Mouse (Mus musculus): ENCODE measurements around the gene Dnm1. TPM values are rescaled to one million over a fixed set of nuclear protein-coding genes. Genes with fewer than 3 reads are reported as not detected.
A peak's percentile ranks its signal among the peaks of the same experiment; 100 is the strongest.

Dnm1 gene
- total and polyA plus RNA-seq, 2 experiments from 2014 or later = 107 to 170 TPM

- TF ChIP-seq CTCF (IDR thresholded peaks at IDR 0.05) = no peak
- no peak for DNase-seq (ENCODE audit: low spot score)
- ATAC-seq (ENCODE audit: low FRiP score) = no peak
- Histone ChIP-seq H3K27me3 (ENCODE audit: insufficient read depth, low read length) (no peaks in the 10 kb centered on the region), H3K4me1 (ENCODE audit: insufficient read depth, low read length) (peaks cover 5% of the 10 kb centered on the region; the same call in 1 of the 2 replicates), H3K4me2 (ENCODE audit: low read depth, low read length, poor library complexity, severe bottlenecking) (no peak overlapping the region), H3K9me3 (ENCODE audit: low read length) (no peaks in the 10 kb centered on the region), H3K4me3 (ENCODE audit: low read depth, low read length) (no peak overlapping the region), H3K36me3 (ENCODE audit: insufficient read depth, low read length) (peaks cover 13% of the 10 kb centered on the region; the same call in 1 of the 2 replicates), H3K27ac (ENCODE audit: low read depth, low read length) (no peak overlapping the region), H3K9ac (replicated peaks; ENCODE audit: low read length, poor library complexity, severe bottlenecking) (no peak overlapping the region)
- 58% methylated on average over 14 of the region's 14 CpGs for WGBS
These were observed 8.4 kb downstream of the Dnm1 start for GRCm38 (mm10) chr2:32344598-32345321.

- no peak for DNase-seq (ENCODE audit: low spot score)
- H3K27ac ChIP-seq (ENCODE audit: low read depth, low read length) = no peak overlapping the region
These were observed 9.1 kb downstream of the Dnm1 start for GRCm38 (mm10) chr2:32344056-32344455.

GRCm38 (mm10) chr2:32343351-32343671, 9.8 kb downstream of the Dnm1 start:
- no peak overlapping the region for H3K9ac ChIP-seq (replicated peaks; ENCODE audit: low read length, poor library complexity, severe bottlenecking)
- H3K4me1 ChIP-seq (ENCODE audit: insufficient read depth, low read length) = peaks cover 5% of the 10 kb centered on the region; the same call in 1 of the 2 replicates
- no peaks in the 10 kb centered on the region for H3K9me3 ChIP-seq (ENCODE audit: low read length)
- no peak overlapping the region for H3K4me2 ChIP-seq (ENCODE audit: low read depth, low read length, poor library complexity, severe bottlenecking)
- 95% methylated on average over 2 of the region's 2 CpGs for WGBS
- H3K36me3 ChIP-seq (ENCODE audit: insufficient read depth, low read length) = peaks cover 12% of the 10 kb centered on the region; the same call in 1 of the 2 replicates
- TF ChIP-seq CTCF (IDR thresholded peaks at IDR 0.05) = no peak
- DNase-seq (ENCODE audit: low spot score) (no peak), ATAC-seq (ENCODE audit: low FRiP score) (no peak)
- H3K27ac ChIP-seq (ENCODE audit: low read depth, low read length) = no peak overlapping the region
- no peak overlapping the region for H3K4me3 ChIP-seq (ENCODE audit: low read depth, low read length)
- no peaks in the 10 kb centered on the region for H3K27me3 ChIP-seq (ENCODE audit: insufficient read depth, low read length)

More at GRCm38 (mm10) chr2:32344056-32344455, 9.1 kb downstream of the Dnm1 start:
- H3K36me3 ChIP-seq (ENCODE audit: insufficient read depth, low read length) = peaks cover 13% of the 10 kb centered on the region; the same call in 1 of the 2 replicates
- no peak overlapping the region for H3K4me3 ChIP-seq (ENCODE audit: low read depth, low read length)
- H3K4me2 ChIP-seq (ENCODE audit: low read depth, low read length, poor library complexity, severe bottlenecking) = no peak overlapping the region
- WGBS = 75% methylated on average over 10 of the region's 10 CpGs
- H3K27me3 ChIP-seq (ENCODE audit: insufficient read depth, low read length) = no peaks in the 10 kb centered on the region
- TF ChIP-seq CTCF (IDR thresholded peaks at IDR 0.05) = no peak
- no peaks in the 10 kb centered on the region for H3K9me3 ChIP-seq (ENCODE audit: low read length)
- H3K4me1 ChIP-seq (ENCODE audit: insufficient read depth, low read length) = peaks cover 5% of the 10 kb centered on the region; the same call in 1 of the 2 replicates
- no peak overlapping the region for H3K9ac ChIP-seq (replicated peaks; ENCODE audit: low read length, poor library complexity, severe bottlenecking)
- ATAC-seq (ENCODE audit: low FRiP score) = no peak

GRCm38 (mm10) chr2:32342539-32343350, 10.4 kb downstream of the Dnm1 start:
- H3K27ac ChIP-seq (ENCODE audit: low read depth, low read length) = 0 out of 2 replicates have a peak overlapping the region, but pooled peaks have one; percentile 51
- no peak for TF ChIP-seq CTCF (IDR thresholded peaks at IDR 0.05)
- H3K4me1 ChIP-seq (ENCODE audit: insufficient read depth, low read length) = peaks cover 5% of the 10 kb centered on the region; the same call in 1 of the 2 replicates
- H3K4me3 ChIP-seq (ENCODE audit: low read depth, low read length) = no peak overlapping the region
- H3K4me2 ChIP-seq (ENCODE audit: low read depth, low read length, poor library complexity, severe bottlenecking) = no peak overlapping the region
- H3K36me3 ChIP-seq (ENCODE audit: insufficient read depth, low read length) = peaks cover 13% of the 10 kb centered on the region
- H3K9me3 ChIP-seq (ENCODE audit: low read length) = no peaks in the 10 kb centered on the region
- no peaks in the 10 kb centered on the region for H3K27me3 ChIP-seq (ENCODE audit: insufficient read depth, low read length)
- 59% methylated on average over 6 of the region's 6 CpGs for WGBS
- ATAC-seq (ENCODE audit: low FRiP score) (peak; percentile 34), DNase-seq (ENCODE audit: low spot score) (no peak)
- H3K9ac ChIP-seq (replicated peaks; ENCODE audit: low read length, poor library complexity, severe bottlenecking) = 0 out of 2 replicates have a peak overlapping the region, but pooled peaks have one; percentile 1

- no peak overlapping the region for H3K4me2 ChIP-seq (ENCODE audit: low read depth, low read length, poor library complexity, severe bottlenecking)
These were observed 11.1 kb downstream of the Dnm1 start for GRCm38 (mm10) chr2:32342039-32342438.

GRCm38 (mm10) chr2:32341634-32341939, 11.6 kb downstream of the Dnm1 start:
- H3K27ac ChIP-seq (ENCODE audit: low read depth, low read length) = no peak overlapping the region
- no peak overlapping the region for H3K9ac ChIP-seq (replicated peaks; ENCODE audit: low read length, poor library complexity, severe bottlenecking)
- H3K4me3 ChIP-seq (ENCODE audit: low read depth, low read length) = no peak overlapping the region
- 78% methylated on average over 4 of the region's 4 CpGs for WGBS
- no peak overlapping the region for H3K4me2 ChIP-seq (ENCODE audit: low read depth, low read length, poor library complexity, severe bottlenecking)
- no peak for DNase-seq (ENCODE audit: low spot score)
- H3K4me1 ChIP-seq (ENCODE audit: insufficient read depth, low read length) = peaks cover 5% of the 10 kb centered on the region; the same call in 1 of the 2 replicates
- peaks cover 24% of the 10 kb centered on the region for H3K36me3 ChIP-seq (ENCODE audit: insufficient read depth, low read length)
- H3K9me3 ChIP-seq (ENCODE audit: low read length) = no peaks in the 10 kb centered on the region
- no peaks in the 10 kb centered on the region for H3K27me3 ChIP-seq (ENCODE audit: insufficient read depth, low read length)
- ATAC-seq (ENCODE audit: low FRiP score) = no peak
- no peak for TF ChIP-seq CTCF (IDR thresholded peaks at IDR 0.05)

More at GRCm38 (mm10) chr2:32342039-32342438, 11.1 kb downstream of the Dnm1 start:
- Histone ChIP-seq H3K4me1 (ENCODE audit: insufficient read depth, low read length) (peaks cover 5% of the 10 kb centered on the region; the same call in 1 of the 2 replicates), H3K9ac (replicated peaks; ENCODE audit: low read length, poor library complexity, severe bottlenecking) (no peak overlapping the region), H3K36me3 (ENCODE audit: insufficient read depth, low read length) (peaks cover 20% of the 10 kb centered on the region), H3K27me3 (ENCODE audit: insufficient read depth, low read length) (no peaks in the 10 kb centered on the region), H3K9me3 (ENCODE audit: low read length) (no peaks in the 10 kb centered on the region), H3K4me3 (ENCODE audit: low read depth, low read length) (no peak overlapping the region), H3K27ac (ENCODE audit: low read depth, low read length) (no peak overlapping the region)
- DNase-seq (ENCODE audit: low spot score) = no peak
- WGBS = 90% methylated on average over 4 of the region's 4 CpGs
- no peak for TF ChIP-seq CTCF (IDR thresholded peaks at IDR 0.05)
- ATAC-seq (ENCODE audit: low FRiP score) = no peak

Measured in midbrain, postnatal 0 days (tissue).